Mouse (Mus musculus) C2C12 (cell line): ENCODE data around the gene Rassf8. TPM values are rescaled to one million over a fixed set of nuclear protein-coding genes. Genes with fewer than 3 reads are reported as not detected.

Source experiments
- H3K27me3 ChIP-seq: one replicate; pipeline ENCODE4 v1.6.1; 2011; ENCODE audit not compliant: control insufficient read depth, insufficient read depth, insufficient read length
- H3K36me3 ChIP-seq: one replicate; pipeline ENCODE4 v1.6.1; 2011; ENCODE audit not compliant: control insufficient read depth, insufficient read depth
- H3K4me3 ChIP-seq: one replicate; pipeline ENCODE4 v1.5.1; 2011; ENCODE audit warnings: mild to moderate bottlenecking, control low read depth; ENCODE audit not compliant: poor library complexity, insufficient read depth, severe bottlenecking
- H3K79me2 ChIP-seq: one replicate; pipeline ENCODE4 v1.6.1; 2011; ENCODE audit not compliant: control insufficient read depth, insufficient read depth
- H3K79me3 ChIP-seq: one replicate; pipeline ENCODE4 v1.6.1; 2011; ENCODE audit warnings: low read depth, control low read depth
- H3ac ChIP-seq: one replicate; pipeline ENCODE3; 2011; ENCODE audit warnings: low read depth; ENCODE audit not compliant: control insufficient read depth, insufficient read length
- CEBPB ChIP-seq: IDR thresholded peaks from one replicate; pipeline ENCODE4 v1.6.1; 2011; ENCODE audit warnings: low read depth, mild to moderate bottlenecking, control low read depth, moderate library complexity
- CTCF ChIP-seq: IDR thresholded peaks from one replicate; pipeline ENCODE4 v1.5.1; 2011; ENCODE audit not compliant: control insufficient read depth, insufficient read depth, insufficient read length
- FOSL1 ChIP-seq: IDR thresholded peaks from one replicate; pipeline ENCODE4 v1.8.0; 2011; ENCODE audit warnings: mild to moderate bottlenecking, low read length; ENCODE audit not compliant: poor library complexity, insufficient read depth, severe bottlenecking
- MAX ChIP-seq: IDR thresholded peaks from one replicate; pipeline ENCODE4 v1.6.1; 2011; ENCODE audit warnings: mild to moderate bottlenecking, control low read depth
- MYOD1 ChIP-seq: IDR thresholded peaks from one replicate; pipeline ENCODE4 v1.6.1; 2011; ENCODE audit warnings: low read depth; ENCODE audit not compliant: control insufficient read depth, insufficient read length
- MYOG ChIP-seq: IDR thresholded peaks from one replicate; pipeline ENCODE4 v1.6.1; 2011; ENCODE audit not compliant: control insufficient read depth, insufficient read length; ENCODE audit errors: extremely low read depth
- USF1 ChIP-seq: IDR thresholded peaks from one replicate; pipeline ENCODE4 v1.6.1; 2011; ENCODE audit warnings: low read depth, mild to moderate bottlenecking, control low read depth, moderate library complexity
- polyA plus RNA-seq: library from polyadenylated mRNA; unstranded; fragments of >200 nt; fragmentation: generic; extraction: Trizol; gene quantifications from one replicate; pipeline ENCODE4 v1.2.1, GENCODE M21; 2012; ENCODE audit warnings: missing spikeins

Gene Rassf8
- polyA plus RNA-seq, 1 experiment, result 7.3 TPM

- Histone ChIP-seq H3ac (no peak overlapping the region), H3K36me3 (no peaks in the 10 kb centered on the region), H3K4me3 (no peak overlapping the region), H3K27me3 (no peaks in the 10 kb centered on the region), H3K79me3 (no peaks in the 10 kb centered on the region), H3K79me2 (no peaks in the 10 kb centered on the region)
- TF ChIP-seq MAX, result no peak
These were observed 105.4 kb downstream of the Rassf8 start for GRCm38 (mm10) chr6:145851956-145852355.

GRCm38 (mm10) chr6:145852708-145853107, 106.2 kb downstream of the Rassf8 start:
- Histone ChIP-seq H3ac (no peak overlapping the region), H3K4me3 (no peak overlapping the region), H3K79me3 (no peaks in the 10 kb centered on the region), H3K27me3 (no peaks in the 10 kb centered on the region), H3K79me2 (no peaks in the 10 kb centered on the region), H3K36me3 (no peaks in the 10 kb centered on the region)
- no peak for TF ChIP-seq CEBPB
- no peak for TF ChIP-seq USF1
- no peak for TF ChIP-seq MYOG
- TF ChIP-seq FOSL1, result no peak
- no peak for TF ChIP-seq MAX
- no peak for TF ChIP-seq MYOD1

- TF ChIP-seq MAX (no peak), FOSL1 (no peak), USF1 (no peak), CEBPB (no peak), CTCF (no peak), MYOD1 (no peak), MYOG (no peak)
- Histone ChIP-seq H3K4me3 (no peak overlapping the region), H3K79me2 (no peaks in the 10 kb centered on the region), H3K79me3 (no peaks in the 10 kb centered on the region), H3ac (no peak overlapping the region), H3K27me3 (no peaks in the 10 kb centered on the region), H3K36me3 (no peaks in the 10 kb centered on the region)
These were observed 107.0 kb downstream of the Rassf8 start for GRCm38 (mm10) chr6:145853356-145854079.

- no peaks in the 10 kb centered on the region for H3K36me3 ChIP-seq
- H3K79me2 ChIP-seq, result no peaks in the 10 kb centered on the region
- no peaks in the 10 kb centered on the region for H3K79me3 ChIP-seq
- H3K4me3 ChIP-seq, result no peak overlapping the region
- H3ac ChIP-seq, result no peak overlapping the region
- TF ChIP-seq MYOG (no peak), MAX (no peak), FOSL1 (no peak), MYOD1 (no peak), CEBPB (no peak), CTCF (no peak), USF1 (no peak)
- no peaks in the 10 kb centered on the region for H3K27me3 ChIP-seq
These were observed 108.2 kb downstream of the Rassf8 start for GRCm38 (mm10) chr6:145854756-145855155.

GRCm38 (mm10) chr6:145855720-145856551, 109.4 kb downstream of the Rassf8 start:
- no peak overlapping the region for H3ac ChIP-seq
- peaks cover 7% of the 10 kb centered on the region for H3K79me2 ChIP-seq
- H3K4me3 ChIP-seq, result no peak overlapping the region
- no peaks in the 10 kb centered on the region for H3K79me3 ChIP-seq
- TF ChIP-seq MAX (peak; percentile 95), MYOD1 (peak; percentile 46), FOSL1 (no peak)
- no peaks in the 10 kb centered on the region for H3K36me3 ChIP-seq
- no peaks in the 10 kb centered on the region for H3K27me3 ChIP-seq

GRCm38 (mm10) chr6:145857428-145857827, 110.9 kb downstream of the Rassf8 start:
- Histone ChIP-seq H3K27me3 (no peaks in the 10 kb centered on the region), H3K79me3 (peaks cover 4% of the 10 kb centered on the region), H3K4me3 (no peak overlapping the region), H3K36me3 (no peaks in the 10 kb centered on the region), H3K79me2 (peaks cover 17% of the 10 kb centered on the region), H3ac (no peak overlapping the region)
- TF ChIP-seq MYOD1 (no peak), USF1 (no peak), MAX (no peak), MYOG (no peak), CEBPB (no peak), FOSL1 (no peak), CTCF (no peak)
